Mouse (Mus musculus): ENCODE results near the gene Ipo8. TPM values are rescaled to one million over a fixed set of nuclear protein-coding genes. Genes with fewer than 3 reads are reported as not detected.

The Ipo8 gene
- 26.5 and 32.0 TPM in 2 replicates for total RNA-seq (2014; rRNA removed)
- 7.6 and 13.5 TPM in 2 replicates for polyA plus RNA-seq (2015; fragmentation: Nextera tagmentation; extraction: Ambion mirVana)

GRCm38 (mm10) chr6:148830748-148831727, at the start of gene Ipo8:
Gene Ipo8 (minus strand): TSS chr6:148831467.
- peak; percentile 33; the same call in 1 of the 2 replicates for TF ChIP-seq CTCF (IDR thresholded peaks at IDR 0.05; ENCODE audit: low read depth)
- no peak within 1 kb of the TSS for H3K27ac ChIP-seq (ENCODE audit: low read depth, low read length)
- peak within 1 kb of the TSS; percentile 69 for H3K4me2 ChIP-seq (ENCODE audit: low read depth)
- peak within 1 kb of the TSS; percentile 84 for H3K4me3 ChIP-seq (ENCODE audit: low read depth, low read length)
- peak within 1 kb of the TSS; percentile 71 for H3K9ac ChIP-seq
- ATAC-seq (peak; percentile 99), DNase-seq (peak; percentile 95)
- no peaks in the 10 kb centered on the region for H3K36me3 ChIP-seq (ENCODE audit: insufficient read depth)
- H3K9me3 ChIP-seq (ENCODE audit: low read length) = no peaks in the 10 kb centered on the region
- WGBS = 2% methylated on average over 47 of the region's 47 CpGs
- no peaks in the 10 kb centered on the region for H3K27me3 ChIP-seq (ENCODE audit: insufficient read depth, low read length)
- H3K4me1 ChIP-seq (ENCODE audit: insufficient read depth) = peaks cover 6% of the 10 kb centered on the region; the same call in 1 of the 2 replicates

- Histone ChIP-seq H3K27ac (ENCODE audit: low read depth, low read length) (no peak overlapping the region), H3K4me3 (ENCODE audit: low read depth, low read length) (no peak overlapping the region), H3K36me3 (ENCODE audit: insufficient read depth) (peaks cover 4% of the 10 kb centered on the region; the same call in 1 of the 2 replicates), H3K9ac (no peak overlapping the region), H3K4me2 (ENCODE audit: low read depth) (no peak overlapping the region), H3K9me3 (ENCODE audit: low read length) (no peaks in the 10 kb centered on the region), H3K27me3 (ENCODE audit: insufficient read depth, low read length) (no peaks in the 10 kb centered on the region), H3K4me1 (ENCODE audit: insufficient read depth) (no peaks in the 10 kb centered on the region)
- DNase-seq (no peak), ATAC-seq (no peak)
- no peak for TF ChIP-seq CTCF (IDR thresholded peaks at IDR 0.05; ENCODE audit: low read depth)
- WGBS = 100% methylated on average over 1 of the region's 1 CpGs
Measured at GRCm38 (mm10) chr6:148873911-148874310, 42.6 kb upstream of the Ipo8 start.

GRCm38 (mm10) chr6:148845629-148846028, 14.4 kb upstream of the Ipo8 start:
- Histone ChIP-seq H3K36me3 (ENCODE audit: insufficient read depth) (no peaks in the 10 kb centered on the region), H3K9ac (no peak overlapping the region), H3K9me3 (ENCODE audit: low read length) (no peaks in the 10 kb centered on the region), H3K4me1 (ENCODE audit: insufficient read depth) (no peaks in the 10 kb centered on the region), H3K27me3 (ENCODE audit: insufficient read depth, low read length) (no peaks in the 10 kb centered on the region), H3K4me2 (ENCODE audit: low read depth) (no peak overlapping the region), H3K27ac (ENCODE audit: low read depth, low read length) (no peak overlapping the region), H3K4me3 (ENCODE audit: low read depth, low read length) (no peak overlapping the region)
- no peak for TF ChIP-seq CTCF (IDR thresholded peaks at IDR 0.05; ENCODE audit: low read depth)
- DNase-seq (no peak), ATAC-seq (no peak)

GRCm38 (mm10) chr6:148841760-148842159, 10.5 kb upstream of the Ipo8 start:
- no peaks in the 10 kb centered on the region for H3K4me1 ChIP-seq (ENCODE audit: insufficient read depth)
- no peak for TF ChIP-seq CTCF (IDR thresholded peaks at IDR 0.05; ENCODE audit: low read depth)
- no peak overlapping the region for H3K27ac ChIP-seq (ENCODE audit: low read depth, low read length)
- DNase-seq (no peak), ATAC-seq (no peak)
- WGBS = 98% methylated on average over 1 of the region's 1 CpGs
- no peak overlapping the region for H3K4me2 ChIP-seq (ENCODE audit: low read depth)
- H3K27me3 ChIP-seq (ENCODE audit: insufficient read depth, low read length) = no peaks in the 10 kb centered on the region
- H3K4me3 ChIP-seq (ENCODE audit: low read depth, low read length) = no peak overlapping the region
- H3K36me3 ChIP-seq (ENCODE audit: insufficient read depth) = no peaks in the 10 kb centered on the region
- no peak overlapping the region for H3K9ac ChIP-seq
- no peaks in the 10 kb centered on the region for H3K9me3 ChIP-seq (ENCODE audit: low read length)

GRCm38 (mm10) chr6:148838460-148838859, 7.2 kb upstream of the Ipo8 start:
- Histone ChIP-seq H3K9ac (no peak overlapping the region), H3K9me3 (ENCODE audit: low read length) (no peaks in the 10 kb centered on the region), H3K4me1 (ENCODE audit: insufficient read depth) (no peaks in the 10 kb centered on the region), H3K4me3 (ENCODE audit: low read depth, low read length) (no peak overlapping the region), H3K4me2 (ENCODE audit: low read depth) (no peak overlapping the region), H3K27me3 (ENCODE audit: insufficient read depth, low read length) (no peaks in the 10 kb centered on the region), H3K36me3 (ENCODE audit: insufficient read depth) (no peaks in the 10 kb centered on the region), H3K27ac (ENCODE audit: low read depth, low read length) (no peak overlapping the region)
- no peak for DNase-seq
- no peak for ATAC-seq
- TF ChIP-seq CTCF (IDR thresholded peaks at IDR 0.05; ENCODE audit: low read depth) = no peak

GRCm38 (mm10) chr6:148831728-148832121, 458 bp upstream of the Ipo8 start:
- Histone ChIP-seq H3K27ac (ENCODE audit: low read depth, low read length) (no peak overlapping the region), H3K27me3 (ENCODE audit: insufficient read depth, low read length) (no peaks in the 10 kb centered on the region), H3K9me3 (ENCODE audit: low read length) (no peaks in the 10 kb centered on the region), H3K4me2 (ENCODE audit: low read depth) (peak overlapping the region; percentile 69), H3K4me1 (ENCODE audit: insufficient read depth) (peaks cover 6% of the 10 kb centered on the region; the same call in 1 of the 2 replicates), H3K4me3 (ENCODE audit: low read depth, low read length) (peak overlapping the region; percentile 84), H3K9ac (peak overlapping the region; percentile 71; the same call in 1 of the 2 replicates), H3K36me3 (ENCODE audit: insufficient read depth) (no peaks in the 10 kb centered on the region)
- no peak for DNase-seq
- TF ChIP-seq CTCF (IDR thresholded peaks at IDR 0.05; ENCODE audit: low read depth) = no peak
- WGBS = 25% methylated on average over 3 of the region's 3 CpGs
- no peak; the same call in 1 of the 2 replicates for ATAC-seq

GRCm38 (mm10) chr6:148830355-148830747, 916 bp downstream of the Ipo8 start:
- Histone ChIP-seq H3K36me3 (ENCODE audit: insufficient read depth) (no peaks in the 10 kb centered on the region), H3K9ac (peak overlapping the region; percentile 71), H3K27me3 (ENCODE audit: insufficient read depth, low read length) (no peaks in the 10 kb centered on the region), H3K27ac (ENCODE audit: low read depth, low read length) (no peak overlapping the region), H3K4me1 (ENCODE audit: insufficient read depth) (peaks cover 6% of the 10 kb centered on the region; the same call in 1 of the 2 replicates), H3K4me3 (ENCODE audit: low read depth, low read length) (peak overlapping the region; percentile 84), H3K9me3 (ENCODE audit: low read length) (no peaks in the 10 kb centered on the region), H3K4me2 (ENCODE audit: low read depth) (peak overlapping the region; percentile 69)
- ATAC-seq (no peak), DNase-seq (no peak)
- no peak for TF ChIP-seq CTCF (IDR thresholded peaks at IDR 0.05; ENCODE audit: low read depth)
- WGBS = 0% methylated on average over 3 of the region's 3 CpGs
